Mouse (Mus musculus): ENCODE data around the gene Synj2. TPM values are rescaled to one million over a fixed set of nuclear protein-coding genes. Genes with fewer than 3 reads are reported as not detected.
A peak's percentile ranks its signal among the peaks of the same experiment; 100 is the strongest.

The Synj2 gene
- total RNA-seq, 4 experiments from 2014 or later, result 61.3 to 82.7 (median 71.8) TPM

DNA sequence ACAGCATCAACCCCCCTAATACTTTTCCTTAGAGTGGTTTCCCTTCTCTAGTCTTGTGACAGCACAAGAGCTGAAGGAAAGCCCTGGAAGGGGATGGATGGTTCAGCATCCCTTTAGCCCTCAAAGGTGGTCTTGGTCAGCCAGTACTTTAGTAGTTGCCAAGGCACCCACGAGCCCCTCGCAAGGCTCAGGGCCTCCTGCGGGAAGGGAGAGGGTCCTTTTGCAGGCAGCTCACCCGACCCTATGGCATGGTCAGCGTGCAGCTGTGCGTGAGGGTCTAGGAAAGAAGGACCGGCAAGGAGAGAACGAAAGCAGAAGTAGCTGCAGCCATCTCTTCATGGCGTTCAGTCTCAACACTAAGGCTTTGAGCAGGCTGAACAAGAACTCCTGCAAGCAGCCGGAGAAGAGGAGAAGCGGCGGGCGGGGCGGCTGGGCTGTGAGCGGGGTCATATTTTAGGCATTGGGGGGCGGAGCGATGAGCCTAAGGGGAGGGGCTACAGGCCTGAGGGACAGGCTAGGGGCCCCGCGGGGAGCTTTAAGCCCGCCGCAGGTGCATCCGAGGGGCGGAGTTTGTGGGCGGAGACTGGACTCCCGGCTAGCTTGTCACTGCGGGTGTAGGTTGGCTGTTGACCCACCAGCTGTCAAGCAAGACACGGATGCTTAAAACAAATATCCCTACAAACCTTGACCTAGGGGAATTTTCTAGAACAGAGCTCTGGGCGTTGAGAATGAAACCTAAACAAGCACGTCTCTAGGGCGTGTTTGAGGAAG lies 6.3 kb upstream of the Synj2 start:
- DNase-seq (ENCODE audit: low spot score in 2 of 2), result no peak

DNA sequence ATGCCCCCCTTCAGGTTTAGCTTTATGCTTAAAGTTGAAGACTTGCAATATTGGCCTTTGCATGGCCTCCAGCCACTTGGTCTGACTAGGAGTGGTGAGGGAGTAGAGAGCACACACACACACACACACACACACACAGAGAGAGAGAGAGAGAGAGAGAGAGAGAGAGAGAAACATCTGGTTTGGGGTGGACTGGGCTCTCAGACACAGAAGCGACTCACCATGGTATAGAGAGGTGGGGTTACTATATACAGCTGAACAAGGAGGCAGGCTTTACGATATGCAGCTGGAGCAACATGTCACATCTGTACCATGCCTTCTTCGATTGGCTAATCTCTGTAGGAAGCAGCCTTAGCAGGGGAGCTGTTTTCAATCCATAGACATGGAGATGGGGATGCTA lies 5.4 kb upstream of the Synj2 start:
- no peak for DNase-seq (ENCODE audit: low spot score in 2 of 2)

DNA sequence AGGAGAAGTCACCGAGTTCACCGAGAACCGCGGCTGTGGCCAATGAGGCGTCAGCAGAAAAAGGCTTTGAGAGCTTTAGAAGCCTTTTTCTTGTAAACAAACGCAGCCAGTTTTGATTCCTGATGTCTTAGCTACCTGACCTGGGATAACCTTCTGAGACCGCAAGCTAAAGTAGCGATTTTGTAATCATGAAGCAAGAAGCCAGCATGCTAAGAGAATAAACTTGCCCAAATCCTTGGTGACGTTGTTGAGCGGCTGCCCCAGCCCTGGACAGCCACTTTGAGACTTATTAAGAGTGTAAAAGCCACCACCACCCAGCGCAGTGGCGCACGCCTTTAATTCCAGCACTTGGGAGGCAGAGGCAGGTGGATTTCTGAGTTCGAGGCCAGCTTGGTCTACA lies 4.8 kb upstream of the Synj2 start:
- DNase-seq (ENCODE audit: low spot score in 2 of 2), result no peak

DNA sequence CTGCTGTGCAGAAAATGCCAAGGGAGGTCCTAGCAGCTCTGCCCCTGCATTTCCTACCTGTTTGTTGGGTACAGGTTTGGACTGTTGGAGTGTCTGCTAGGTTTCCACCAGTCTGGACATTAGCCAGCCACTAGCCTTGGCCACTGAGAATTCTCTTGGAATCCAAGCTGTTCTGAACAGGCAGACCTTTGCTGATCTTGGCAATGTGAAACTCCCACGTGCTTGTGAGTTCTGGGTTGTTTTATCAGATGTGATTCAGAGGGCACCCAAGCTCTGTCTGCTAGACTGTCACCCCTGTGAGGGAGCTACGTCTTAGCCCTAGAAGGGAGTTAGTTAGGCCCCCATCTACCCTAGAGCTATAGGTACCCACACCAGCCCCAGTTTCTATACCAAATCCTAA lies 3.6 kb upstream of the Synj2 start:
- DNase-seq (ENCODE audit: low spot score in 2 of 2), result no peak

DNA sequence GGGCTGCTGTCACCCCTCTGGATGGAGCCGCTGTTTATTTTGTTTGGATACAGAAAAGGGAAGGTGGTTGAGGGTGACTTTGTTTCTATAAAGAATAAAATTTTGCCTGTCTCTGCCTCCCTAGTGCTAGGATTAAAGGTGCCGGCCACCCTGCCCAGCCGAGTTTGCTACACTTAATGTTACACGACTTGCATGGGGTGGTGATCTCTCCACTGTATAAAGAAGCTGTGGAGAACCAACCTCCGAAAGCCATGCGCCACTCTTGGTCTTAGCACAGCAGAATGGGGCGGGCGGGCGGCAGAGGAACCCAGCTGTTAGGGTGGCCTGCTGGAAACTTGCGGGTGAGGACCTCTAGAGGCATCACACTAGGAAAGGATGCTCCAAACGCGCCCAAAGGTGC lies 1.2 kb upstream of the Synj2 start:
- DNase-seq (ENCODE audit: low spot score in 2 of 2), result no peak

DNA sequence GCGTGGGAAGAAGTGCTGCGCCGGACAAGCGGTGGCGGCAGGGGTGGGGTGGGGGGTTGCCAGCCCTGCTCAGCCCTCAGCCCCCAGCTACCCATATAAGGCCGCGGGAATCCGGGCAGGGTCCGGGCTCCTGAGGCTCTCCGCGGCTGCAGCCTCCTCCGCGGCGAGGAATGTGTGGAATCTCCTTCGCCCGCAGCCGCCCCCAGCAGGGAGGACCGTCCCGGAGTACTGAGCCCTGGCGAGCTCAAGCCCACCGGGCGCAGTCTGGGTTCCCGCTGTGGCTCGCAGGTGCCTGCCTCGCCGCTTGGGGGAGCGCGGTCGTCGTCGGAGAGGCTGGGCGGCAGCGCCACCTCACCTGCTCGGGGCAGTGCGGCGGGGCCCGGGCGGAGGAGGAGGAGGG lies 288 bp upstream of the Synj2 start:
- peak in 1 of 2 experiments; percentile 57 for DNase-seq (ENCODE audit: low spot score in 2 of 2)

DNA sequence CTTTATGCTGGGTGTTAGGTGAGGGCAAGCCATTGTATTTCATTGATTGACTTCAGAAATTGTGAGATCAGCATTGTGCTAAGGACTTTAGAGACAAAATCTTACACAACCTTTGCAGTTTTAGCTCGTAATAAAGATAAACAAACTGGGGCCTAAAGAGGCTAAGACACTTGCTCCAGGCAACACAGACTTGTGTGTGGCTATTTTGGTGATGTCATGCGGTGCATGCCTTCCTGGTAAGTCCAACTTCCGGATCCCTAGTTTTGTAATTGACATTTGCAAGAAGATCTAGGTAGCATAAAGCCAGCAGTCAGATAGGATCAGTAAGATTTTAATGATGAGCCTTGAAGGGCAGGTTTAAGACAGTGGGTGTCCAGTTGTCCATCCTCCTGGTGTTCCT lies 1.1 kb downstream of the Synj2 start:
- no peak for DNase-seq (ENCODE audit: low spot score in 2 of 2)

DNA sequence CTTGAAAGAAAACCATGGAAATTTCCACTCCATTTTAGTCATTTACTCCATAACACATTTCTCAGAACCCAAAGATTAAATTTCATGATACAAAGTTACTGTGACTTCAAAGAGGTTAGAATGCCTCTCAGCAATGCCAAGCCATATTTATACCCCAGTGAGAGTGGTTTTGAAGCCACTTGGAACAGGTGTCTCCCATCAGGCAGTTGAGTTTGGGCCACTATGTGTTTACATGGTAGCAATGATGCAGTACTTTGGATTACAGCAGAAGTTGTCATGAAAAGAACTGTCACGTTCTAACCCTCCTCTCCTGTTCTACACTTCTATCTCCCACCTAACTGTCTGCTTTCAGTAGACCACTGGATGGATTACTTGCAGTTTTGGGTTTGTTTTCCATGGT lies 2.0 kb downstream of the Synj2 start:
- no peak for DNase-seq (ENCODE audit: low spot score in 2 of 2)

DNA sequence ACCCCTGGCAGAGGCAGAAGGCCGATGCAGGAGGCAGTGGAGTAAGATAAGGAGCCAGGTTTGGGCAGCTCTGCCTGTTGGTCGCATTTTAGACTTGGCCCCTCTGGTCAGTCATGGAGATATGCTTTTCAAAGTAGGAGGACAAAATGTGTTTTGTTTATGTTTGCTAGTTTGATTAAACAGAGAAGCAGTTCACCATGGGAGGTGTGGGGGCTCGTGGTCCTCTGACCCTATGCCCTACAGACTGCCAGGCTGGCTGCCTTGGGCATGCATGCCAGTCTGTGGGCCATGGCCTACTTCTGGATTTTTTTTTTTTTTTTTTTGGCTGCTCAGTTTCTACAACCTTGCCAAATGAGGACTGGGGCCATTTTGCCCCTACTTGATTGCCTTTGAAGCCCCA lies 6.0 kb downstream of the Synj2 start:
- no peak for DNase-seq (ENCODE audit: low spot score in 2 of 2)

DNA sequence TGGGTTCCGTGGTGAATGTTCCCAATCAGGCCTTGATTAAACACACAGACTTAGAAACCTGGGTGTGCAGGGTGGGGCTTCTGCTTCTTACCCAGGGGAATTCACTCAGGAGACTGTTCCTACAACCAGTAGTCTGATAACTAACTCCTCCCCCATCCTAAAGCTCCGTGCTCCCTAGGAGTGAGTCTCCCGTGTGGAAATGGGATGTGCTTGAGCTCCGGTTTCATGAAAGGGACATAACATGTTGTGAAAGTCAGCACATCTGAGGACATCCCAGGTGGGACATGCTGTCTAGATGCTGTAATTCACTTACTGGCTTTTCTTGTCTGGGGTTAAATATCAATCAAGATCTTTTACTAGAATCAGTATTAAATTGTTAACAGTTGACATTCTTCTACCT lies 11.4 kb downstream of the Synj2 start:
- DNase-seq (ENCODE audit: low spot score in 2 of 2), result no peak

DNA sequence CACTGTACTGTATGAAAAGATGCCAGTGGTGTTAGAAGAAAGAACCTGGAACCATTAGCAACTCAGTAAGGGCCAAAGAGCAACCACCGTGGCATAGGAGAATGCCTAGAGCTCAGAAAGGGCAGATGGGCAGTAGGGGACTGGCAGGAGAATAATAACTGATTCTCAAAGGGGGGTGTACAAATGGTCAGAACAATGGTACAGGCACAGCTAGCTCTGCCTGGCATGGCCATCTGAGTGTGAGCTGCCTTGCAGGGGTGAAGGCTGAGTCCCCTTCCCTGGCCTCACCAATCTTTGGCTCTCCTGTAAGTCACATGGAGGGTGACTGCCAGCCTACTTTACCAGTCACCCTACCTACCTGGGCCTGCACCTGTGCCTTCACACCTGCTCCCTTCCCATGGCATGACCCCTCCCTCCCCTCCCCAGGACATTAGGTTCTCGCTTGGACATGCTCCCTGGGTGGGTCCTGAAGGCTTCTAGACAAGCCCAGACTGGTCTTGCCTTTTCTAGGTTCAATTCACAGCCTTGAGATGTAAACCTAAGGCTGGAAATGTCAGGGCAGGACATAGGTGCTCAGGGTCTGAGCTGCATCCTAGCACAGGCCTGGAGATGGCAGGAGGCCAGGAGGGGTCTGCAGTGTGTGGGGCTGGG lies 15.4 kb downstream of the Synj2 start:
- no peak for DNase-seq (ENCODE audit: low spot score in 2 of 2)

DNA sequence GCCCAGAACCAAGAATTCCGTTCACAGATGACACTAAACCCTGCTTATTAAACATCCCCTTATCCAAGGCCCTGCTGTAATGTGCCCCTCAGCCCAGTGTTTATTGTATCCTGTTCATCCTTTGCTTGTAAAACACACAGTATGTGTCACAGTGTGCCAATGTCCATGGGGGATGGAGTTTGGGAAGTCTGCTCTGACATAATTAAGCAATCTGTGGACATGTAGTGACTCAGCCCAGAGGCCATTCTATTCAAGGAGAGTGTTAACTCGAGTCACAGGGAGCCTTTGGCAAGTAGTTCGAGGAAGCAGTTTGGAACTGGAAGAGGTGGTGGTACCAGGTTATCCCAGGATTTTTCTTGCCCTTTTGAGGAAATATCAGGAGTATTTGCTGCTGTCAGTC lies 16.0 kb downstream of the Synj2 start:
- no peak for DNase-seq (ENCODE audit: low spot score in 2 of 2)

DNA sequence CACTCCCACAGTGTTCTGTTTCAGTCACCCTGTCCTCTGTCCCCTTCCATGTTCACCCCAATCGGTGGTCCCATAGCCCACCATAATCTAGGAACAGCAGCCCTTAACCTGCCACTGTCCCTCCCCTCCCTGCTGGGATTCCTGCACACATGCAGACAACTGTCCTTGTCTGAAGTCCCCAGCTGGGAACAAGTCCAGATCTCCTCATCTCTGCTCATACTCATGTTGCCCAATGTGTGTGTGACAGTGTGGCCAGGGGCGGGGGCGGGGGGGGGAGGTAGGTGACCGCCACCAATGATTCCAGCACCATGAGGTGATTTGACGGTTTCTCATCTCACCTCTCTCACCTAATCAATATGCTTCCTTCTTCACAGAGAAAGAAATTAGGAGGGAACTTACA lies 17.1 kb downstream of the Synj2 start:
- DNase-seq (ENCODE audit: low spot score in 2 of 2), result no peak

DNA sequence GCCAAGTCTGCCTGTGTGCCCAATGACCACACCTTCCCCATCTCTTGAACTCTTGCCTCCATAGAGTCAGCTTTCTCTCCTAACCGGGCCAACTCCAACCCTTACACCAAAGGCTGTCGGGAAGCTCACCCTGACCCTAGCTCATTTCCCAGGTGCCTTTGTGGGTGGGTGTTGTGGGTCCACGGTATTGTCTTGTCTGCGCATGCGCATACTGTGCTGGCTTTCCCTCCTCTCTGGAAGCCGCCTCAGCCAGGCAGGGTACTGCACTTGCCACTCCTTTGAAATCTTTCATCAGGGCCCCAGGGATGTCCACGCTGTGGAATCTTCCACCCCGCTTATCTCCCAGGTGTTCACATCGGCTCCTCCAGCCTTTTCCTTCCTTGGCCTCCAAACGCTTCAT lies 17.6 kb downstream of the Synj2 start:
- DNase-seq (ENCODE audit: low spot score in 2 of 2), result no peak

DNA sequence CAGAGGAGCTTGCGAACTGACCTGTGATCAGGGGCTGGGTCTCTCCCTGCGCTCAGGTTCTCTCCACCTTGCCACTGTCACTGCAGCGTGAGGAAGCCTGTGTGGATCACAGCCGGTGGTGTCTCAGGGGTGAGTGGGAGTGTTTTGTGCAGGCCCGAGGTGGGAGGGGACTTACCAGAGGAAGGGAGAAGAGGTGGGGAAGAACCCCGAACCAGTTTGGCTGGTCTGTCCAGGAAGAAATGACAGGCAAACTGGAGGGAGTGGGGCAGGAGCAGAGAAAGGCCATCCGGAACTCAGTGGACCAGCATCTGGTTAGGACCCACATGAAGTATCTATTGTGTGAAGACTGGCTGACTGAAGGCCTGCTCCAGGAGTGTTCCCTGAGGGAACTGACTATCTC lies 18.0 kb downstream of the Synj2 start:
- DNase-seq (ENCODE audit: low spot score in 2 of 2), result no peak

DNA sequence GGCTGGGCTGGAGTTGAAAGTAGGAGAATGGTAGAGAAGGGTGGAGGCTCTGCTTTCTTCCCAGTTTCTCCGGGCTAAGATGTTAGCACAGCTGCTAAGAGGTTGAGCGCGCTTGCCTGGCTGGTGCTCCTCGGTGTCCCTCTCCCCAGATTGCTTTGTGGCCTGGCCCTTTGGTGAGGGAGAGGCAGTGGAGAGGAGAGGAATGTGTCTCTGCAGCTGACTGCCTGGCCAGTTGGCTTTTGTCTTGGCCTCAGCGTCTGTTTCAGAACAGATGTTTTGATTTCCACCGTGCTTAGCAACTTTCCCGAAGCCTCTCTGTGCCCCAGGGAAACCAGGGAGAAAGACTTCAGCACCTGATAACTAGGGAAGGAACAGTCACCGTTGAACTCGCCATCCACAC lies 18.7 kb downstream of the Synj2 start:
- no peak for DNase-seq (ENCODE audit: low spot score in 2 of 2)

DNA sequence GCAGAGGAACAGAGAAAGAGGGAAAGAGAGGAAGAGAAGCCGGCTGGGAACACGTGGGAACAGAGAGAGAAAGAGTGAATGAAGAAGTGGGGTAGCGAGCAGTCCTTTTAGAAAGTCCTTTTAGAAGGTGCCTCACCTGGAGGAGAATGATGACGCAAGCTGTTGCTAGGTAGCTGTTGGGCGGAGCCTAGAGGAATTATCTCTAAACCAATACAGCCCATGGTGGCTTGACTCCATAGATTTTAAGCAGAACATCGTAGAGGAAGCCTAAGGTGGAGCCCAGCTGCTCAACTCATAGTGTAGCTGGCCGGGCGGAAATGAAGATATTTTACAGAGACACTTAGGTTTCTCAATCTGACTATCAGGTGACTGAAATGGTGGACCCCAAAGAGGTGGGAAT lies 22.7 kb downstream of the Synj2 start:
- DNase-seq (ENCODE audit: low spot score in 2 of 2), result no peak

DNA sequence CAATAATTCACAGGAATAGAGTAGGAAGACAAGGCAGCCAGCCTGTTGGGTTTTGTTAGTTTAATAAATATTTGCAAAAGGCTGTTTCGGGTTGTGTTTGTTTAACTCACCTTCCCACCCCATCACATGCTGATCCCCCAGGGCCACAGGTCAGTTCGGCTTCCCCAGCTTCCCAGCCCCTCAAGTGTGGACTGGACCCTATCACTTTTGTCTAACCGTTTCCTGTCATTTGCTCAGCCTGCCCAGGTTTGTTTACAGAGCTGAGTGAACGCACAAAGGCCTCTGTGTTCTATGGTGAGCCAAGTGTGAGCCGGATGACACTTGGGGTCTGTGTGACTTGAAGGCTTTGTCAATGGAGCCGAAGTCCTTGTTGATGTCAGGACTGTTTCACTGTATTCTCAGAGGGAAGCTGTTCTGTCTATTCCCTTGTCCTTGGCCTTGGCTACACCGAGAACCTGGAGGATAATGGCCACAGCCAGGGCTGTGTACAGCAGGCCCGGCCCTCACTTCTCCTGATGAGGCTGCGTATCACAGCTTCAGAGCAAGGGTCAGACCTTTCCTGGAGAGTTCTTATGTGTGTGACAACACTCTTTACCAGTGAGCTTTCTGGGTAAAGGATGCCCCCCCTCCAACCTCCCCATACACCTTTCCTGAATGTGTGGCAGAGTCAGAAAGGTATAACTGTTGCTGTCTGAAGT lies 24.2 kb downstream of the Synj2 start:
- DNase-seq (ENCODE audit: low spot score in 2 of 2), result no peak

DNA sequence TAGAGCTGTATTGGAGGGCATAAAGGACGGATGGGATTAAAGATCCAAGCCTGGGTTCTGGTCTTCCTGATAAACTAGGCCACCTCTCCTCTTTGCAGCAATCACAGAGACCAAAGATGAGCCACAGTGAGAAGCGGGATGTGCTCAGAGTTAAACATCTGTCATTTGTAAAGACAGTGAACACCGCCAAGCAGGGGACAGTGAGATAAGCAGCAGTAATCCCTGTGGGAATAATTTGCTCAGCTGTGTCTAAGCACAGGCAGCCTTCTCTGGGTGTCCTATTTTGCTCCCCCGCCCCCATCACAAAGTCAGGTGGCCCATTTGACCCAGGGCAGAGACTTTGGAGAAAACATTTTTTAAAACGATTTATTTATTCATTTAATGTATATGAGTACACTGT lies 25.6 kb downstream of the Synj2 start:
- DNase-seq (ENCODE audit: low spot score in 2 of 2), result no peak

DNA sequence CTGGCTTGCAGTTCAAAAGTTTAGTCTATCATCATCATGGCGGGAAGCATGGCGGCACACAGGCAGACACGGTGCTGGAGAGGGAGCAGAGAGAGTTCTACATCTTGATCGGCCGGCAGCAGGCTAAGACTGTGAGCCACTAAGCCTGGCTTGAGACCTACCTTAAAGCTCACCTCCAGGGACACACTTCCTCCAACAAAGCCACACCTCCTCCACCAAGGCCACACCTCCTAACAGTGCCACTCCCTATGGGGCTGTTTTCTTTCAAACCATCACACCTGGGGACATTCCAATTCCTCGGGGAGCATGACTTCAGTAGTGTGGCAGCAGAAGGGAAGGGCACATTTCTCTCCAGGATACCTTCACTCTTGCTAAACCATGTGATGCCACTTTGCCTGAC lies 27.5 kb downstream of the Synj2 start:
- DNase-seq (ENCODE audit: low spot score in 2 of 2), result no peak

DNA sequence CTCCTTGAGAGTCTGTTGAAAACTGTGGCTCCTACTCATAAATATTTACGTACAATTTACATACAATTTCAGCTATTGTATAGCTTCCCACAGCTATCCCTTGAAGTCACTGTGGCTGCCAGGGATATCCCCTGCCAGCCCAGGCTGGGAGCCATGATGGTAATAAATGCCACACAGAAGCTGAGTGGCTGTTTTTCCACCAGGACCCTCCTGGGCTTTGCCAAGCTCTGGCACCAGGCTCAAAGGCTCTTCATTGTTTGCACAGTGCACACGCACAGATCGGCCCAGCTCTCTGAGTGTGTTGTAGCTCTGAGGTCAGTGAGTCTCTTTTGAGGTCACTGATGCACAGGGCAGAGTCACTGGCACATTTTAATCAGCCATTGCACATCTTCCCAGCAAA lies 28.2 kb downstream of the Synj2 start:
- no peak for DNase-seq (ENCODE audit: low spot score in 2 of 2)

DNA sequence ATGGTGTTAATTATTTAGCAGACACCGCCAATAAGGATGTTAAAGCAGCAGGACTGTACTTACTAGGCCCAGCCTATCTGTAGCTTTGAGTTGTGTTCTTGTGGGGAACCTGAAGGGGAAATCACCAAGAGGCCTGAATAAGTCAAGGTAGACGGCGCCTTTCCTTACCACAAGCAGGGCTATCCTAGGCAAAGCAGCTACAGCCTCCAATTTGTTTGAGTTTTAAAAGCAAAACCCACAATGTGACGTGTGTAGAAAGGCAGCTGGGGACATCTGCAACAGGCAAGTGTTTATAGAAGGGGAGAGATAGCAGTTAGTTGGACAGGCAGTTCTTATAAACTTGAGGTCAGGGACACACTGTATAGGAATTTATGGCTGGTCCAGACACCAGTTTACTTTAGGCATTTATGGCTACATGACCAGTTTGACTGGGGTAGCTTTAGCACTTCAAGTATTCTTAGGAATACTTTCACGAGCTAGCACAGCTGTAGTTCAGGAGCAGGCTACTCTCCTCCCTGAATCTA lies 29.3 kb downstream of the Synj2 start:
- DNase-seq (ENCODE audit: low spot score in 2 of 2), result no peak

DNA sequence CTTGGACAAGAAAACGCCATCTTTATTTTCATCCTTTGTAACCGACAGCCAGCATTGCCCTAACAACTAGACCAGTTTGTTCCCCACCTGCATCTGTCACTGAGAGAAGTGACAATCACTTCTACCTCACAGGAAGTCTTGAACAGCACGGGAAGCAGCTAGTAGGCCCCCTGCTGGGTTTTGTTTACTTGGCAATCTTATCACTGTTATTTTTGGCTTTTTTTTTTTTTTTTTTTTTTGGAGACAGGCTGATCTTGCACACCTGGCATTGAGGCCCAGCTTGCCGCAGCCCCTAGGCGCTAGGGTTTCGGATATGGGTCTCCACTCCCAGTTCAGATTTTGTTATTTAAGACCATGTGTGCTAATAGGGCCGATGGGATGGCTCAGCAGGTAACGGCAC lies 32.5 kb downstream of the Synj2 start:
- DNase-seq (ENCODE audit: low spot score in 2 of 2), result no peak
